8 mouse cellular contexts compared by ENCODE assay signal in genomic region chr5:118381294-118381675, GRCm38 (mm10).
A peak's percentile ranks its signal among the peaks of the same experiment; 100 is the strongest.
DNase-seq lines count a peak whose midpoint lies in the region; ATAC-seq lines count a peak whose summit lies in the region.

No protein-coding gene starts in this region.

- 0% methylated on average over 12 of the region's 12 CpGs for WGBS in hindbrain, embryonic 12.5 days

- H3K27me3 ChIP-seq in hindbrain, embryonic 12.5 days = peaks cover 12% of the 10 kb centered on the region

- H3K4me2 ChIP-seq in hindbrain, embryonic 12.5 days (replicated peaks) = peak overlapping the region; percentile 54

- peaks cover 24% of the 10 kb centered on the region for H3K4me1 ChIP-seq in hindbrain, embryonic 12.5 days

- DNase-seq in R1 (ENCODE audit: low read depth, low spot score) = peak; percentile 94
- DNase-seq in cerebellum, postnatal 10 days = peak; percentile 75 to 79
- peak; percentile 44 to 63 for DNase-seq in frontal cortex, postnatal 14 days (ENCODE audit: low spot score in 2 of 2)
- DNase-seq in left cerebral cortex, postnatal 25 days (ENCODE audit: low spot score in 2 of 2) = peak; percentile 48 to 60
- DNase-seq in right cerebral cortex, postnatal 10 days (ENCODE audit: low spot score in 2 of 2) = peak; percentile 75
- peak; percentile 42 for DNase-seq in yolk sac, embryonic 10.5 days (ENCODE audit: low spot score)

- peak overlapping the region; percentile 47 for H3K9ac ChIP-seq in hindbrain, embryonic 12.5 days

- no peaks in the 10 kb centered on the region for H3K9me3 ChIP-seq in hindbrain, embryonic 12.5 days (replicated peaks)

- ATAC-seq in hindbrain, embryonic 12.5 days (ENCODE audit: low FRiP score) = peak; percentile 65
- ATAC-seq in megakaryocyte progenitor cell, adult 5-6 weeks (replicated peaks; ENCODE audit: poor library complexity) = peak; percentile 67

- peak overlapping the region; percentile 79 for H3K27ac ChIP-seq in hindbrain, embryonic 12.5 days

- peak overlapping the region; percentile 32 for H3K4me3 ChIP-seq in hindbrain, embryonic 12.5 days

- no peaks in the 10 kb centered on the region for H3K36me3 ChIP-seq in hindbrain, embryonic 12.5 days

- intact Hi-C loops in left cerebral cortex, postnatal 25 days (cut with DNase I) = loop anchor here (2.0 to 5.0 kb wide), 2 partner anchors 50 to 181 kb away; partner anchors contain the start of gene Med13l

Comparison
In these comparisons a context has a peak if more than half of its experiments do, and no peak if none do; other contexts are left out.
1. Peak in every context shown above with its lines: DNase-seq, ATAC-seq, H3K4me3 ChIP-seq and H3K27ac ChIP-seq.
2. DNase-seq: peak in every context shown above with its lines; median percentile 94 in R1; 77 in cerebellum, postnatal 10 days; 75 in right cerebral cortex, postnatal 10 days; 54 in left cerebral cortex, postnatal 25 days; 54 in frontal cortex, postnatal 14 days; 42 in yolk sac, embryonic 10.5 days.